Mouse (Mus musculus): ENCODE data around the gene Bin2.

The Bin2 gene

DNA sequence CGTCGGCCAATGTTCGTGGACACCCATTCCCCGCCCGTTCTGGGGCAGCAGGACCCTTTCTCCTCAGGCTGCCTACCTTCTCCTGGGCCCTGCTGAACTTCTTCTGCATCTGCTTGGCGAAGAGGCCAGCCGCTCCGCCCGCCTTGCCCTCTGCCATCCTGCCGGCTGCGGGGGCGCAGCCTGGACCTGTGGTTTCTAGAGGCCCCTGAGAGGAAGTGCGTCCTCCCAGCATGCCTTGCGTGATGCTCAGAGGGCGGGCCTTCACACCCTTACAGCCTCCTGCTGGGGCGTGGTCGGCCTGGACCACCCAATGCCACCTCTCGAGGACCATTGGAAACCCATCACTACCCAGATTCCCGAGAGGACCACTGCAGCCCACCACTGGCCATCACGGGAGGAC is at the start of gene Bin2:
Gene Bin2 (minus strand): TSS at position 217 of the 400 bp plus-strand sequence.
- DNase-seq, result peak; percentile 65

DNA sequence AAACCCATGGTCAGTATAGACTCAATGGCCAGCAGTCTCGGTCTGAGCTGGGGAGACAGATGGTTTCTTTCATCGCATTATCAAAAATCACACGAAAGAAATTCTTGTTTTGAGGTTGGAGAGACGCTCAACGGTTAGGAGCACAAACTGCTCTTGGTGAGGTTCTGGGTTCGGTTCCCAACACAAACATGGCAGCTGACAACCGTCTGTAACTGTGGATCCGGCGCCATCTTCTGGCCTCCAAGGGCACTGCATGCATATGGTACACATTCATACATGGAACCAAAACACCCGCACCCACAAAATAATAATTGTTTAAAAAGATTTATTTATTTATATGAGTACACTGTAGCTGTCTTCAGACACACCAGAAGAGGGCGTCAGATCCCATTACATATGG is 49.2 kb upstream of the Bin2 start:
- no peak for DNase-seq

DNA sequence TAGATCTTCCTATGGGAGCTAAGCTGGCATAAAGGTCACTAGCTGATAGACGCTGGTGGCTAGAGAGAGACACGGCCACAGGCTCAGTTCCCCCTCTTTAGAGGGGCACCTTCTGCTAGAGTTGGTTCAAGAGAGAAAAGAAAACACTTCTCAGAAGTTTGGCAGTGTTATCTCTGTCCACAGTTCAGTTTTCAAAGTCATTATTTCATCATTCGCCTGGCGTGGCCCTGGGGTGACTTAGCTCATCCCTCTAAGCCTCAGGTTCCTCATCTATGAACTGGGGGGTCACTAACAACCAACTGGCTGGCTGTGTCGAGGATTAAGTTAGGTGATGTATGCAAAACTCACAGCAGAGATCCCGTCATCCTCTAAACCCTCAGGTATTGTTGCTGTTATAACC is 48.6 kb upstream of the Bin2 start:
- DNase-seq, result no peak

DNA sequence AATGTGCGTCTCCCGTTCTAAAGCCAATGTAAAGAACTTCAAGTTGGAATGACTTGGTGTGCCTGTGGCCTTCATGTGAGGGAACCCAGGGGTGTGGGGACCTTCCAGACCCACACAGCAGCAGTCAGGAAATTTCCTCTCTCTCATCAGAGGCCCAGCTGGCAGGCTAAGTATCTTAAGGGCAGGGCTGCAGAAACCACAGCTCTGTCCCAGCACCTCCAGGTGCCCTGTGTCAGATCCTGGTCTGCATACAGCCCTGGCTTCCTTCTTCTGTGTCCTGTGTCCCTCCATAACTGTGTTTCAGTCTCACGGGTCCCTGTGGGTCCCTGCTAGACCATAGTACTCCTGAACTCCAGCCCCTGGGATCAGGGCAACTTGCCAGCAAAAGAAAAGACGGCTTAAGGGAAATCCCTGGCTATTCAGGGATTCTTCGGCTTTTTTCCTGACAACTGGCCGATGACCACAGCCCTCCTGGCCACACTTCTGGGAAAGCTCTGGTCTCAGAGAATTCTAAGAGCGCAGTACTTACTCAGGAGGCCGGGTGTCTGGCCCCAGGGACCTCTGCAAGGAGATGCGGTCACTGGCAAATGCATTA is 46.1 kb upstream of the Bin2 start:
- DNase-seq, result no peak

DNA sequence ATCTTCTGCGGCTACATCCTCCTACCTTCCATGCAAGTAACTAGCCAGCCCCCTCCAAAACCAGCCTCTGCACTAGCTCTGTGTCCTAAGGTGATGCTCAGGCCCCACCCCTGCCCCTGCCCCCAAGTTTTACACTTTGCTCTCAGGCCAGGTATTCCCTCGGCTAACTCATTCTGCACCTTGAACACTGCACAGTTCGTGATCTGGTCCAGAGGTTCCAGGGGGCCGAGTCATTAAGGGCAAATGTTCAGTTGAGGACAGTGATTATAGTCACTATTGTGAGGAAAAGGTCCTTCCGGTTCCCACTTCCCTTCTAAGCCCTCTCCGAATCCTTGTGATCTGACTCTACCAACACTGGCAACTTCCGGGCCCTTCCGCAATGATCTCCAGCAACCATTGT is 45.1 kb upstream of the Bin2 start:
- DNase-seq, result no peak

DNA sequence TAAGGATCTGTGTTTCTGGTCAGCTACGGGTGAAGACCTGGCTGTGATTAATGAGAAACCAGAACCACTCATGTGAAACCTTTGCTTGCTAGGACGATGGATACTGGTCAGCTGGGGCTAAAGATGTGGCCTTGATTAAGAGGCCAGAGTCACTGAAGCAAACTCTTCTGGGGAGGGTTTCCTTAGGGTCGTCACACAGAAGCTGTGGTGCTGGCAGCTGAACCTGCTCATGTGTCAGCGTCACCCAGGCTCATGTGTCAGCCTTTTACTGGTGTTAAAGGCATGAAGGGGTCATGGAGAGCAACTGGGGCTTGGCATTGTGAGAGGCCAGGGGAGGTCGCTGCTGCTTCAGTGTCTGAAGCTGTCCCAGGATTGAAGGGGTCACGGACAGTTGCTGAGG is 41.5 kb upstream of the Bin2 start:
- DNase-seq, result no peak

DNA sequence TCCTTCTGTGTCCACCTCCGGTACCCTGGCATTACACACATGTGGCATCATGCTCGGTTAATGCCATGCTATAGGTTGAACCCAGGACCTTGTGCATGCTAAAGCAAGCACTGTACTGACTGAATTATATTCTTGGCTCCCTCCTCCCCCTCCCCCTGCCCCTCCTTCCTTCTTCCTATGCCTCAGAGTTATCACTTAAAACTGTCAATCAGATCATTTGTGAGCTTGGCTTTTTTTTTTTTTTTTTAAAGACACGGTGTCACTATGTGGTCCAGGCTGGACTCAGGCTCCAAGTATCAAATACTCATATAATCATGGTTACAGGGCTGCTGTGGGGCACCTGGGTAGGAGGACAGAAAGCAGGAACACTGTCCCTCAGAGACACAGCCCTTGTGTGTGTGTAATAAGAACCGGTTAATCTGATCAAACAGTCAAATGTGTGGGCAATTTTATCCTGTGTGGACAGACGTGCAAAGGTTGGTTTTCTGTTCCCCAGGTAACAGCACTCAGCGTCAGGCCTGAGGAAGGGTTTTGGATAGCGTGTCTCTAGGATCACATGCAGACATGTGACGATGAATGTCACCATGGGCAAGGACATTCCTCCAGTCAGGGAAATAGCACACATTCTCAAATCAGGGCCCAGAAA is 39.2 kb upstream of the Bin2 start:
- no peak for DNase-seq

DNA sequence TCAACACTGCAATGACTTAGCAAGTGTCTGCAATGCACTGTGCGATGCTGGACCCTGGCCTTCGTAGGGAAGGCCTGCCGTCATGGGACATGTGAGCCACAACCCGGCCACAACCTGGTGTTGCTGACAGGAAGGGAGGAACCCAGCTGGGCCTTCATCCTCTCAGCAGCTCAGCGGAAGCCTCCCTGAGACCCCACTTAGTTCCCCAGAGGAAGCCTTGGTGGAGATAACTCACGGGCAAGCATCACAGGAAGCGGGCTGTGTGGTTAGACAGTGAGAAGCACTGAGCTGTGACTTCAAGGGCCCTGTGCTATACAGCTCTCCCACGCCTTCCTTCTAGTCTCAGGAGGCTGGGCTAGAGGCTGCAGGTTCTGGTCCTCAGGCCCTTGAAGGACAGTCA is 36.9 kb upstream of the Bin2 start:
- no peak for DNase-seq

DNA sequence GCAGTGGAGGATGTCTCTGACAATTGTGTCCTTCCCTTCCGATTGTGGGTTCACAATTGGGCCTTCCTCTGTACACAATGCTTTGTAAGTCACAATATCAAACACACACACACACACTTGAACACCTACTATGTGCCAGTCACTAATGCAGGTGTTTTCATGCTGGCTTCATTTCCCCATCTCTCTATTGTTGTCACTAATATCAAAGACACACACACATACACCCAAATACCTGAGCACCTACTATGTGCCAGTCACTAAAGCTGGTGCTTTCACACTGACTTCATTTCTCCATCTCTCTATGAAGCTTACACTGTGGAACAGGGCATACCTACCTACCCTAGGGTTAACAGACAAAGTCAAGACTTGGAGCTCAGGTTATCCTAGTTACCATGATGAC is 36.0 kb upstream of the Bin2 start:
- DNase-seq, result no peak

DNA sequence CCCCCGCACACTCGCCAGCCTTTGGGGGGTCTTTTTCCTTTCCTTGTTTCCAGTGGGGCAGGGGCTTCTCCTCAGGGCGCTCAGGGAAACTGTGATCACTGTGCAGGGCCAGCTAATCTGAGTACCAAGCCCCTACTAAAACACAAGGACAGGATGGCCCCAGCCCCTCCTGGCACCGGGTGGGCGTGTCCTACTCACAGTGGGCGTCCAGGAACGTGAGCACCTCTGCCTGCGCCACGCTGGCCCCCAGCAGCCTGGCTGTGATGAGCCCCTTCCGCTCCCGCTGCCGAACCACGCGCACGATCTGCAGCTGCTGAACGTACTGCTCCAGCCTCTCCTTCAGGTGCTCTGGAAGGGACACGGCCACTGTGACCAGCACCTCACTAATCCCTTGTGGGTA is 34.6 kb upstream of the Bin2 start:
- DNase-seq, result no peak

DNA sequence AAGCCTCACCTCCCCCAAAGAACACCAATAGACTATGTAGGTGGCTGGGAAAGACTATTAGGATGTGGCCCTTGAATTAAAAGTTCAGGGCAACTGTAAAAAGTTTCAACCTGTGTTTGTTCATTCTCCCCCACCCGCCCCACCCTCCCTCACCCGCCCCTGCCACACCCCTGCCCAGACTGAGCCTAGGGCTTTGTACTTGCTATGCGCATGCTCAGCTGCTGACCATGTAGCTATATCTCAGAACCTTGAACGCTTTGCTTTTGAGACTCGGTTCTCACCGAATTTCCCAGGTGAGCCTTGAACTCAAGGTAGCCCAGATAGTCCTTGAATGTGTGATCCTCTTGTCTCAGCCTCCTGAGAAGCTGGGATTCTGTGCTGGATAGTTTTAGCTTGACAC is 32.5 kb upstream of the Bin2 start:
- DNase-seq, result no peak

DNA sequence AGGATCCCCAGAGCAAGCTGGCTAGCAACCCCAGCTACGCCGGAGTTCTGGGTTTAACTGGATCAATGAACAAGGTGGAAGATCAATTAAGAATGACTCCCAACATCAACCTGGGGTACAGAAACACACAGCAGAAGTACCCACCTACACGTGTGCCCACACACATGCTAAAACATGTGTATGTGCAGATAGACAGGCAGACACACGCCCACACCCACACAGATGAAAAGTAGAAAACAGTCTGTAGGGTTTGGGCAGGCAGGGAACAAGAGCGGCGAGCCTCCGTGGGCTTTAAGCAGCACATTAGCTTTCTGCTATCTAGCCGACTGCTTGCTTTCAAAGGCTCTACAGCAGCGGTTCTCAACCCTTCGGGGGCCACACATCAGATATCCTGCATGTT is 31.8 kb upstream of the Bin2 start:
- no peak for DNase-seq

DNA sequence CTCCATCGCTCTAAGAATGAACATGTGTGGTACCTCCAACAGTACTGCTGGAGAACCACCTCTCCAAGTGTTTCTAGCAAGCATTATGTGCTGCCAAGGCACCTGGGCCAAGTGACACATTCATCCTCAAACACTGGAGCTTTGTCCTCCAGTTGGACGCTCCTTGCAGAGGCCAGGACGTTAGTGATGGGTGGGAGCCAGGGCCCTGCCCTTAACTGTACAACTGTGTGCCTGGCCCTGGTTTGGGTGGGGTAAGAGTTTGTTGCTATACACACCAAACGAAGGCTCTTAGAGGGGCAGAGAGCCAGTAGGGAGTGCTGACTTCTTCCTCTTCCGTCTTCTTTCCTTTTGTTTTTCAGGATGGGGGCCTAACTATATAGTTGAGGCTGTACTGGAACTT is 31.1 kb upstream of the Bin2 start:
- DNase-seq, result no peak

DNA sequence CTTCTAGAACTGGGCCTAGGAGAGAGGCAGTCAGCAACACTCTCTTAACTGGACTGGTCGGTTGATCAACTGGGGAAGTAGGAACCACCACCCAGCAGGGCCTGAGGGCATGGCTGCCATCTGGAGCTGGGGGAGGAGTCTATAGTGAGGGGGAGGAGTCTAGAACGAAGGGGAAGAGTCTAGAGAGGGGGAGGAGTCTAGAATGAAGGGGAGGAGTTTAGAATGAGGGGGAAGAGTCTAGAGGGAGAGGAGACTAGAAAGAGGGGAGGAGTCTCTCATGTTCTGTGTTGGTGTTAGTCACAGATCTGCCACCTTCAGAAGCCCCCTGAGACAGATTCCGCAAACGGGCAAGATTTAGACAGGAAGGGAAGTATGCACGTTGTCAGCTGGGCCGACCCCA is 30.0 kb upstream of the Bin2 start:
- DNase-seq, result no peak

DNA sequence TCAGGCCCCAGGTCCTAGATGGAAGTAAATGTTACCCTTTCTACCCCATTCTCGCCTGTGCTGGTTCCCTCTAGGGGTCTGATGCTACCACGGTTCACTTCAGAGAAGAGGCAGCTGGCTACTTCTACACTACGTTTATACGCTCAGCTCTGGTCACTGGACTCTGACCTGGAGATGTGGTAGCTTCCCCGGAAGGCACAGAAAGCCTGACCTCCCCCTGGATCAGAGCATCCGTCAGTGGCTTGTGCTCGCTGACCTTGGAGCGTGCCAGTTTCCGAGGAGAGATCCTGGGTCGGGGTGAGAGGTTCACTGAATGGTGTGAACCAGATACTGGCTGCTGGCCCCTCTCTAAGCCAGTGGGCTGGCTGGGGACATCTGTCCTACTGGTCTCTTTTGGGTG is 28.7 kb upstream of the Bin2 start:
- DNase-seq, result no peak

DNA sequence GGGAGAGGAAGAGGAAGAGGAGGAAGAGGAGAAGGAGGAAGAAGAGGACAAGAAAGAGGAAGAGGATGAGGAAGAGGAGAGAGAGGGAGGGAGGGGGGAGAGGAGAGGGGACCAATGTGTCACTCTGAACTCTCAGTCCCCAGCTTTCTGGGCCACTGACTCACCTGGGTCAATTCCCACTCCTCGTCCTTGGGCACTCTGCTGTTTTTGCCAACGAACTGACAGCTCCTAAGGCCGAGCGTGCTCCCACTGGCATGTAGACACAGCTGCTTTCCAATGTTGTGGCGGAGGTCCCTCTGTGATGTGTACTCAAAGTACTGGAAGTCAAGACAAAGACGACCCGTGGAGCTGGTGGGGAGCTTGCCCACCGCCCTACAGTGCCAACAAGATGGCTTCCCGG is 25.1 kb upstream of the Bin2 start:
- no peak for DNase-seq

DNA sequence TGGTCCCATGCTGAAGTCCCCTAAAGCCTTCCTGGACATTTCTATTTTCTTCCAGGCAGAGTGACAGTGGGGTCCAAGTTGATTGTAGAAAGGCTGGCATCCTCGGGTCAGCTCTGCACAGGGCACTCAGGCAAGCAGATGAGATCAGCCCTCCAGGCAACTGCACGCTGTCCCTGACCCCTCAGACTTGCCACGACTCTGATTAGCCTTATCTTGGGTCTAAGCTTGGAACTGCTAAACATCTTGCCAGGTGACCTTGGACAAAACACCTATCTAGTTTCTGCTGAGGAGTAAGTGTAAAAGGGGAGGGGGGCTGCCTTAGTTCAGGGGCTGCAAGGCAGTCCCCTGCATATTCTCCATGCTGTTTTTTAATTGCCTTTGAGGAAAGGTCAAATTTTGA is 22.6 kb upstream of the Bin2 start:
- no peak for DNase-seq

DNA sequence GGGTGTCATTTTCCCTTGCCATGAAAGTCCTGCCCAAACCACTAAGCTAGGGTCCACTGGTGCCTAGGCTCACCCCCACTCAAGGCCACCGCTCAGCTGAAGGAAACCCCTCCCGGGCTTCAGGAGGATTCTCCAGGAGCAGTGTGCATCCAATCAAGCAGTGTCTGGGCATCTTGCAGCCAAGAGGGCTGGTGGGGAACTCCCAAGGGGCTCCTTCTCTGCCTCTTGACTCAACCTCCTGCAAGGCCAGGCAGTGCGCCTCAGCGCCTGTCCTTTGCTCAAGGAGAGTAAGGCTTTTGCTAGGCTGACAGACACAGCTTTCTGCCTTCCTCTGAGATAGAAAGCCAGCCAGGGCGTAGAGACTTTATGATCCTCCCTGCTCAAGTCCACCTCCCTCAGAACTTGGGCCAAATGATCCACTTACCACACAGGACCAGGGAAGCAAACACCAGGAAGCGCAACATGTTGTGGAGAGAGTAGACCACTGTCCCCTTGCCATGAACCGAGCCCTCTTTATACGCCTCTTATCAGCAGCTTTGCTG is 18.1 kb upstream of the Bin2 start, which contains the start of gene Cela1:
Gene Cela1 (minus strand): TSS at position 492 of the 542 bp plus-strand sequence.
- DNase-seq, result no peak

DNA sequence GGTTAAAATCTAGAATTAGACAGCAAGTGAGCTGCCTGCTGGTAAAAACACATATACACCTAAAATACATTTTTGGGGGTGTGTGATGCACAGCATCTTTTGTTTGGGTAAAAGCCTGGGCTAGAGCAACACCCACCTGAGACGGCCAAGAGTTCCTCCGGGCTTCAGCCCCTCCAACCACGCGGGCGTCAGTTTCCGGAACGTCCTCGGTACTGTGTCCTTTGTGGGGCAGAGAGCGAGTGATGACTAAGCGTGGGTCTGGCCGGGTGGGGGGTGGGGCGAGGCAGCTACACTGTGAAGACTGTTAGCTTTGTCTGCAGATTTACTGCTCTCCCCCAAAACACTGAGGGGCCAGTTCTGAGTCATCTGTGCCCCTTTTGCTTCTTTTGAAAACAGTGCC is 17.6 kb upstream of the Bin2 start:
- DNase-seq, result no peak

DNA sequence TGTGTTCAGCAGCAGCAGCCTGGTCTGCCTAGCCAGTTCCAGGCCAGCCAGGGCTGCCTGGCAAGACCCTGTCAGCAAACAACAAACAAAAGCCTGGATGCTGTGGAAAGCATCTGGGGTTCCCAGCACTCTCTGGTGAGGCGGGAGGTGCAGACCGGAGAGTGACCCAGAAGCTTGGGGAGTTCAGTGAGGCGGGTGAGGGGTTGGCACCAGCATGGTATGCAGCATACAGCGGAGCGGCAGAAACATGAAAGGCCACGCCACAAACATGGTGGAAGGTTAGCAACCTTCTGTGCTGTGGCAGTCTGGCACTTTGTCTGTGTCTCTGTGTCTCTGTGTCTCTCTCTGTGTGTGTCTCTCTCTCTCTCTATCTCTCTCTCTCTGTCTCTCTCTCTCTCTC is 17.1 kb upstream of the Bin2 start:
- DNase-seq, result no peak

DNA sequence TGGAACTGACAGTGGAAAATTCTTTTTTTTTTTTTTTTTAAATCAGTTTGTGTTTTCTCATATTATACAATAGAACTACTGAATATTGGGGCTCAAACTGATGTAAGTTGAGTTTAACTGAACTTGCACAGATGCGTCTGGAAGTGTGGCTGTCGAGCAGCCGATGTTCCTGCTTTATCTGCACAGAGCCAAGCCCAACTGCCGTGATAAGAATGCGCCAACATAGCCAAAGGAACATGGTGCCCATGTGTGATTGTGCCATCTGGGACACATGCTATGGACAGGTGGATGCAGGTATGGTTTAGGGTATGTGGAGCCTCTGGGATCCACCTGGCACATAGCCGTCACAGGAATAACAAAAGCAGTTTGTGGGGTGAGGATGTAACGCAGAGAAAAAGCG is 16.5 kb upstream of the Bin2 start:
- DNase-seq, result no peak

DNA sequence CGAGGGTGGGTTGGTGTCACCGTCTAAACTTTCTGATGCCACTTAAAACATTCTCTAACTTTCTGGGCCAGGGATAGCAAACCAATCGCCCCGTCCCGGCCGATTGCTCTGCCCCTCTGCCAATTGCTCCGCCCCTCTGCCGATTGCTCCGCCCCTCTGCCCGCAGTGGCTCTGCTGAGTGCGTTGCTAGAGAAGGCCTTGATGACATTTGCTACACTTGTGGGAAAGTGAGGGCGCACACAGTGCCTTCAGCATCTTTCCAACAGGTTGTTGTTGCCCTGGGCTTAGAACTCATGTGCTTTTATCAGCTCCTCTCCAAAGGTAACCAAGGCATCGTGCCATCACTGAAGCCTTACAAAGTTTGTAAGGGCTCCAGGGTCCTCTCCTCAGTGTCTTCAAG is 15.9 kb upstream of the Bin2 start:
- DNase-seq, result no peak

DNA sequence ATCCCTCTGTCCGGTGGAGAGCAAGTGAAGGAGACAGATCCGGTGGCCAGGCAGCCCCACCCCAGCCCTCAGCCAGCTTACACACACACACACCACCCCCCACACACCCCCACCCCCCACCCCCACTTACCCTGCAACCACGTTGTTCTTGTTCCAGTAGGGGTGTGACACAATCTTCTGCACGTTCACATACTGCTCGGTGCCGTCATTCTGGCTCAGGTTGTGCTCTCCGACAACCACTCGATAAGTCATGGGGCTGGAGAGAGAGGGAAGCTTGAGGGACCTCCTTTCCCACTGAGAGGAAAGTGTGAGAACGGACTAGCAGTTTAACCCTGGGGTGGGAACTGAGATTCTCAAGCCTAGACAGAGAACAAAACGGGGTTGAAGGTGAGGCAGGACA is 15.1 kb upstream of the Bin2 start:
- no peak for DNase-seq

DNA sequence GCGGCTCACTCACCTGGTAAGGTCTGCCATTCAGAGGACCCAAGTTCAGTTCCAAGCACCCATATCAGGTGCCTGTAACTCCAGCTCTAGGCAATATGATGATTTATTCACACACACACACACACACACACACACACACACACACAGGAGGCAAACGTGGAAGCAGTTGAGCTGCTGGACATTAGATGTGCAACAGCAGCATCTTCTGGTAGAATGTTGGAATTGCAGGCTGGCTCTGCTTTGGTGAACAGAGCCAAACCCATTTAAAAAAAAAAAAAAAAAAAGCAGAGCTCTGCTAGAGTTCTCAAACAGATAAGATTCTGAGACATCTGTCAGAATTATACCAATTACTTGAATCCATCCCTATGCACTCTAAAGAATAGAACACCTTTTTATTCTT is 13.7 kb upstream of the Bin2 start:
- peak; percentile 85 for DNase-seq

DNA sequence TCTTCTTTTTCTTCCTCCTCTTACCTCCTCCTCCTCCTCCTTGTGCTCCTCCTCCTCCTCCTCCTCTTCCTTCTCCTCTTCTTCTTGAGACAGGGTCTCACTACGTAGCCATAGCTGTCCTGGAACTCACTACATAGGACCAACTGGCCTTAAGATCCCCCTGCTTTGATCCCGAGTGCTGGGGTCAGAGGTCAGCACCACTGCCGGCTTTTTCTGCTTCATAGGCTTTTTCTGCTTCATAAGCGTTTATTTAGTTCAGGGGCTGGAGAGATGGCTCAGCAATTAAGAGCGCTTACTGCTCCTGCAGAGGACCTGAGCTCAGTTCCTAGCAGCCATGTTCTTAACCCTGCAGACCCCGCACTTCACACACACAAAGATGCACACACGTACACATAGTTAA is 12.4 kb upstream of the Bin2 start:
- no peak for DNase-seq

Data from lung, postnatal 14 days (tissue).